Mouse (Mus musculus) kidney, embryonic 14.5 days (tissue): ENCODE measurements at regions not wholly inside any gene's neighbourhood (a gene's known extent, or its start where the extent isn't known, plus 50 kb on each side); places are given as distances from the start of the nearest gene placed in this dataset.

Experiments used
- ATAC-seq: fragments of 200-750 bp; cut with Nextera tagmentation; 2 replicates; pipeline ENCODE4 v1.8.0; 2017; ENCODE audit warnings: moderate number of reproducible peaks, mild to moderate bottlenecking, moderate TSS enrichment, moderate library complexity; ENCODE audit not compliant: low FRiP score, low TSS enrichment
- H3K27ac ChIP-seq: fragments of 300-500 bp; sonication (generic); 2 replicates; pipeline ENCODE4 v1.5.1; 2014; ENCODE audit warnings: low read depth, mild to moderate bottlenecking, low read length, moderate library complexity, mixed read lengths
- H3K27me3 ChIP-seq: fragments of 300-500 bp; sonication (generic); 2 replicates; pipeline ENCODE4 v1.6.1; 2014; ENCODE audit warnings: mild to moderate bottlenecking, low read length; ENCODE audit not compliant: control insufficient read depth, insufficient read depth
- H3K36me3 ChIP-seq: fragments of 300-500 bp; sonication (generic); 2 replicates; pipeline ENCODE4 v1.6.1; 2014; ENCODE audit warnings: low read length, mixed read lengths; ENCODE audit not compliant: control insufficient read depth, insufficient read depth
- H3K4me1 ChIP-seq: fragments of 300-500 bp; sonication (generic); 2 replicates; pipeline ENCODE4 v1.6.1; 2014; ENCODE audit warnings: low read length, mixed read lengths; ENCODE audit not compliant: control insufficient read depth, insufficient read depth
- H3K4me2 ChIP-seq: fragments of 300-500 bp; sonication (generic); replicated peaks from 2 replicates; pipeline ENCODE4 v1.6.1; 2014; ENCODE audit warnings: low read depth, mild to moderate bottlenecking, low read length
- H3K4me3 ChIP-seq: fragments of 300-500 bp; sonication (generic); 2 replicates; pipeline ENCODE4 v1.5.1; 2014; ENCODE audit warnings: mild to moderate bottlenecking, low read length
- H3K9ac ChIP-seq: fragments of 300-500 bp; sonication (generic); 2 replicates; pipeline ENCODE4 v1.6.1; 2014; ENCODE audit warnings: low read depth, mild to moderate bottlenecking, low read length, moderate library complexity
- H3K9me3 ChIP-seq: fragments of 300-500 bp; sonication (generic); 2 replicates; pipeline ENCODE4 v1.6.1; 2016; ENCODE audit warnings: low read length; ENCODE audit not compliant: control insufficient read depth
- WGBS: fragments of 180-500 bp; shearing (Covaris S2); extraction: QIAGEN DNeasy Blood & Tissue Kit; methylation state at CpG from one replicate; pipeline ENCODE4 v1.1.7; 2014; 5-methylcytosine and 5-hydroxymethylcytosine counted together

GRCm38 (mm10) chr16:55523264-55523663, 225.5 kb upstream of the Zpld1 start:
- H3K27me3 ChIP-seq, result no peaks in the 10 kb centered on the region
- WGBS, result 85% methylated on average over 1 of the region's 1 CpGs
- no peak for ATAC-seq

GRCm38 (mm10) chr16:55522283-55522682, 224.5 kb upstream of the Zpld1 start:
- Histone ChIP-seq H3K4me3 (no peak overlapping the region), H3K36me3 (no peaks in the 10 kb centered on the region), H3K9ac (no peak overlapping the region), H3K9me3 (no peaks in the 10 kb centered on the region), H3K27ac (no peak overlapping the region), H3K4me2 (no peak overlapping the region), H3K4me1 (no peaks in the 10 kb centered on the region), H3K27me3 (no peaks in the 10 kb centered on the region)
- no peak for ATAC-seq
- 80% methylated on average over 1 of the region's 1 CpGs for WGBS

More at GRCm38 (mm10) chr16:55523264-55523663, 225.5 kb upstream of the Zpld1 start:
- H3K9ac ChIP-seq, result no peak overlapping the region
- no peaks in the 10 kb centered on the region for H3K36me3 ChIP-seq
- H3K9me3 ChIP-seq, result no peaks in the 10 kb centered on the region
- H3K27ac ChIP-seq, result no peak overlapping the region
- H3K4me2 ChIP-seq, result no peak overlapping the region
- no peaks in the 10 kb centered on the region for H3K4me1 ChIP-seq
- no peak overlapping the region for H3K4me3 ChIP-seq

- H3K27me3 ChIP-seq, result no peaks in the 10 kb centered on the region
Observed at GRCm38 (mm10) chr16:55521421-55521971, 223.7 kb upstream of the Zpld1 start.

GRCm38 (mm10) chr16:55520077-55520476, 222.3 kb upstream of the Zpld1 start:
- Histone ChIP-seq H3K4me3 (no peak overlapping the region), H3K9me3 (no peaks in the 10 kb centered on the region), H3K9ac (no peak overlapping the region), H3K27ac (no peak overlapping the region), H3K4me2 (no peak overlapping the region), H3K36me3 (no peaks in the 10 kb centered on the region), H3K27me3 (no peaks in the 10 kb centered on the region), H3K4me1 (no peaks in the 10 kb centered on the region)
- no peak for ATAC-seq
- 69% methylated on average over 6 of the region's 6 CpGs for WGBS

More at GRCm38 (mm10) chr16:55521421-55521971, 223.7 kb upstream of the Zpld1 start:
- Histone ChIP-seq H3K27ac (no peak overlapping the region), H3K9me3 (no peaks in the 10 kb centered on the region), H3K4me3 (no peak overlapping the region), H3K4me2 (no peak overlapping the region), H3K4me1 (no peaks in the 10 kb centered on the region), H3K36me3 (no peaks in the 10 kb centered on the region), H3K9ac (no peak overlapping the region)
- 93% methylated on average over 6 of the region's 6 CpGs for WGBS
- ATAC-seq, result no peak

- no peaks in the 10 kb centered on the region for H3K27me3 ChIP-seq
- 60% methylated on average over 1 of the region's 1 CpGs for WGBS
- no peak for ATAC-seq
- no peaks in the 10 kb centered on the region for H3K4me1 ChIP-seq
- H3K4me3 ChIP-seq, result no peak overlapping the region
- no peak overlapping the region for H3K4me2 ChIP-seq
- no peaks in the 10 kb centered on the region for H3K36me3 ChIP-seq
- H3K9me3 ChIP-seq, result no peaks in the 10 kb centered on the region
- no peak overlapping the region for H3K27ac ChIP-seq
- no peak overlapping the region for H3K9ac ChIP-seq
Observed at GRCm38 (mm10) chr16:55519646-55520045, 221.9 kb upstream of the Zpld1 start.

GRCm38 (mm10) chr16:55516994-55517393, 219.2 kb upstream of the Zpld1 start:
- H3K9ac ChIP-seq, result no peak overlapping the region
- 77% methylated on average over 4 of the region's 4 CpGs for WGBS
- no peaks in the 10 kb centered on the region for H3K9me3 ChIP-seq

GRCm38 (mm10) chr16:55515228-55515696, 217.5 kb upstream of the Zpld1 start:
- Histone ChIP-seq H3K36me3 (no peaks in the 10 kb centered on the region), H3K4me1 (no peaks in the 10 kb centered on the region), H3K27me3 (no peaks in the 10 kb centered on the region), H3K27ac (no peak overlapping the region), H3K9ac (no peak overlapping the region), H3K4me2 (no peak overlapping the region), H3K4me3 (no peak overlapping the region), H3K9me3 (no peaks in the 10 kb centered on the region)
- ATAC-seq, result peak; percentile 62; the same call in 1 of the 2 replicates
- WGBS, result 58% methylated on average over 16 of the region's 16 CpGs

More at GRCm38 (mm10) chr16:55516994-55517393, 219.2 kb upstream of the Zpld1 start:
- H3K27me3 ChIP-seq, result no peaks in the 10 kb centered on the region
- H3K4me1 ChIP-seq, result no peaks in the 10 kb centered on the region
- no peak for ATAC-seq
- H3K36me3 ChIP-seq, result no peaks in the 10 kb centered on the region
- H3K27ac ChIP-seq, result no peak overlapping the region
- H3K4me2 ChIP-seq, result no peak overlapping the region
- H3K4me3 ChIP-seq, result no peak overlapping the region

- no peak for ATAC-seq
- WGBS, result 88% methylated on average over 6 of the region's 6 CpGs
Observed at GRCm38 (mm10) chr16:55514448-55515200, 216.8 kb upstream of the Zpld1 start.

GRCm38 (mm10) chr16:55504796-55505413, 207.1 kb upstream of the Zpld1 start:
- no peak overlapping the region for H3K9ac ChIP-seq
- 37% methylated on average over 6 of the region's 6 CpGs for WGBS
- H3K4me1 ChIP-seq, result no peaks in the 10 kb centered on the region
- no peak overlapping the region; the same call in 1 of the 2 replicates for H3K27ac ChIP-seq
- H3K36me3 ChIP-seq, result no peaks in the 10 kb centered on the region
- H3K4me2 ChIP-seq, result no peak overlapping the region
- H3K27me3 ChIP-seq, result no peaks in the 10 kb centered on the region
- 0 out of 2 replicates have a peak, but pooled peaks have one; percentile 32 for ATAC-seq
- H3K9me3 ChIP-seq, result no peaks in the 10 kb centered on the region
- no peak overlapping the region for H3K4me3 ChIP-seq

More at GRCm38 (mm10) chr16:55514448-55515200, 216.8 kb upstream of the Zpld1 start:
- no peak overlapping the region for H3K27ac ChIP-seq
- no peaks in the 10 kb centered on the region for H3K4me1 ChIP-seq
- no peaks in the 10 kb centered on the region for H3K36me3 ChIP-seq
- H3K27me3 ChIP-seq, result no peaks in the 10 kb centered on the region
- no peak overlapping the region for H3K4me2 ChIP-seq
- H3K9me3 ChIP-seq, result no peaks in the 10 kb centered on the region
- no peak overlapping the region for H3K9ac ChIP-seq
- no peak overlapping the region for H3K4me3 ChIP-seq
